Comparison of ENCODE assay signal across 8 mouse cellular contexts in genomic region chr13:54303071-54303924, GRCm38 (mm10).
A peak's percentile ranks its signal among the peaks of the same experiment; 100 is the strongest.
DNase-seq lines count a peak whose midpoint lies in the region; ATAC-seq and TF ChIP-seq lines count a peak whose summit lies in the region.

No protein-coding gene starts in this region.

- no peaks in the 10 kb centered on the region for H3K9me3 ChIP-seq in embryonic facial prominence, embryonic 13.5 days
- H3K9me3 ChIP-seq in limb, embryonic 14.5 days (ENCODE audit: control insufficient read depth, low read length), result no peaks in the 10 kb centered on the region
- no peaks in the 10 kb centered on the region for H3K9me3 ChIP-seq in stomach, embryonic 16.5 days (replicated peaks; ENCODE audit: control insufficient read depth, low read length)

- H3ac ChIP-seq in myocyte (ENCODE audit: control insufficient read depth, insufficient read length), result peak overlapping the region; percentile 73

- H3K27me3 ChIP-seq in embryonic facial prominence, embryonic 13.5 days, result no peaks in the 10 kb centered on the region
- no peaks in the 10 kb centered on the region for H3K27me3 ChIP-seq in limb, embryonic 14.5 days (ENCODE audit: control insufficient read depth, insufficient read depth, low read length)
- no peaks in the 10 kb centered on the region for H3K27me3 ChIP-seq in myocyte (ENCODE audit: control insufficient read depth, insufficient read depth, insufficient read length)
- H3K27me3 ChIP-seq in stomach, embryonic 16.5 days (ENCODE audit: control insufficient read depth, insufficient read depth, low read length), result no peaks in the 10 kb centered on the region

- H3K36me3 ChIP-seq in embryonic facial prominence, embryonic 13.5 days, result no peaks in the 10 kb centered on the region
- H3K36me3 ChIP-seq in limb, embryonic 14.5 days (ENCODE audit: control insufficient read depth, insufficient read depth, low read length), result no peaks in the 10 kb centered on the region
- H3K36me3 ChIP-seq in myocyte (ENCODE audit: control insufficient read depth, insufficient read depth), result no peaks in the 10 kb centered on the region
- no peaks in the 10 kb centered on the region for H3K36me3 ChIP-seq in stomach, embryonic 16.5 days (ENCODE audit: control insufficient read depth, insufficient read depth, low read length)

- H3K9ac ChIP-seq in embryonic facial prominence, embryonic 13.5 days, result peak overlapping the region; percentile 98
- peak overlapping the region; percentile 91 for H3K9ac ChIP-seq in limb, embryonic 14.5 days (ENCODE audit: low read depth, low read length, severe bottlenecking)
- peak overlapping the region; percentile 97 for H3K9ac ChIP-seq in stomach, embryonic 16.5 days (ENCODE audit: low read length)

- H3K79me2 ChIP-seq in myocyte (ENCODE audit: control insufficient read depth, insufficient read depth), result peaks cover 5% of the 10 kb centered on the region

- peaks cover 46% of the 10 kb centered on the region for H3K4me1 ChIP-seq in embryonic facial prominence, embryonic 13.5 days
- H3K4me1 ChIP-seq in limb, embryonic 14.5 days (ENCODE audit: control insufficient read depth, insufficient read depth, low read length), result peaks cover 24% of the 10 kb centered on the region
- peaks cover 22% of the 10 kb centered on the region for H3K4me1 ChIP-seq in stomach, embryonic 16.5 days (ENCODE audit: control insufficient read depth, insufficient read depth, low read length)

- DNase-seq in spleen, adult 18-20 months, result peak; percentile 40 to 62
- DNase-seq in spleen, adult 12 weeks (ENCODE audit: low spot score), result no peak
- peak; percentile 87 to 90 for DNase-seq in heart, adult 9 months (ENCODE audit: low spot score in 2 of 2)
- peak; percentile 95 for DNase-seq in kidney, adult 9 months
- DNase-seq in limb, embryonic 14.5 days (ENCODE audit: low spot score), result peak; percentile 93

- ATAC-seq in embryonic facial prominence, embryonic 13.5 days (ENCODE audit: insufficient number of reproducible peaks, insufficient read depth, low FRiP score, low TSS enrichment, low read depth), result peak; percentile 80
- peak; percentile 85 for ATAC-seq in limb, embryonic 14.5 days (ENCODE audit: low FRiP score, low read depth)
- ATAC-seq in stomach, embryonic 16.5 days (ENCODE audit: insufficient read depth, low FRiP score), result peak; percentile 82

- peak overlapping the region; percentile 100 for H3K27ac ChIP-seq in embryonic facial prominence, embryonic 13.5 days
- H3K27ac ChIP-seq in limb, embryonic 14.5 days (replicated peaks; ENCODE audit: low read depth, low read length), result peak overlapping the region; percentile 95
- peak overlapping the region; percentile 99 for H3K27ac ChIP-seq in stomach, embryonic 16.5 days (ENCODE audit: low read length)

- under 1% methylated on average over 53 of the region's 54 CpGs for WGBS in embryonic facial prominence, embryonic 13.5 days
- WGBS in limb, embryonic 14.5 days, result under 1% methylated on average over 45 of the region's 54 CpGs
- under 1% methylated on average over 54 of the region's 54 CpGs for WGBS in stomach, embryonic 16.5 days

- H3K4me2 ChIP-seq in embryonic facial prominence, embryonic 13.5 days, result peak overlapping the region; percentile 90
- H3K4me2 ChIP-seq in limb, embryonic 14.5 days (replicated peaks; ENCODE audit: low read depth, low read length, severe bottlenecking), result peak overlapping the region; percentile 97
- peak overlapping the region; percentile 96 for H3K4me2 ChIP-seq in myocyte (ENCODE audit: low read depth)
- peak overlapping the region; percentile 77 for H3K4me2 ChIP-seq in stomach, embryonic 16.5 days (ENCODE audit: low read depth, low read length)

- H3K4me3 ChIP-seq in embryonic facial prominence, embryonic 13.5 days, result peak overlapping the region; percentile 79
- peak overlapping the region; percentile 76 for H3K4me3 ChIP-seq in limb, embryonic 14.5 days (replicated peaks; ENCODE audit: low read length)
- H3K4me3 ChIP-seq in myocyte, result peak overlapping the region; percentile 49
- peak overlapping the region; percentile 81 for H3K4me3 ChIP-seq in stomach, embryonic 16.5 days (replicated peaks; ENCODE audit: low read length)

- peak; percentile 29; the same call in 1 of the 2 replicates for TF ChIP-seq POLR2A in limb, embryonic 14.5 days (IDR thresholded peaks at IDR 0.05; ENCODE audit: borderline replicate concordance, extremely low read depth, insufficient read depth, insufficient read length)
- TF ChIP-seq POLR2A in myocyte (IDR thresholded peaks at IDR 0.05; ENCODE audit: insufficient read length, low read depth), result peak; percentile 47

TF ChIP-seq in myocyte, 11 proteins besides CTCF, POLR2A, EP300 and RAD21:
- TF ChIP-seq MYOD1 (IDR thresholded peaks at IDR 0.05; ENCODE audit: control insufficient read depth in 1 of 3, insufficient read length in 2 of 3, low read depth in 2 of 3) (no peak), CEBPB (IDR thresholded peaks at IDR 0.05; ENCODE audit: insufficient read depth, poor library complexity, severe bottlenecking) (no peak), E2F4 (IDR thresholded peaks at IDR 0.05; ENCODE audit: insufficient read depth) (no peak), POLR2AphosphoS2 (IDR thresholded peaks at IDR 0.05; ENCODE audit: insufficient read length, low read depth) (no peak), USF1 (IDR thresholded peaks at IDR 0.05; ENCODE audit: low read depth) (peak; percentile 97), MYOG (IDR thresholded peaks at IDR 0.05; ENCODE audit: control insufficient read depth in 1 of 3, insufficient read depth in 1 of 3, insufficient read length in 2 of 3, low read depth in 2 of 3) (peak in 1 of 3 experiments; percentile 42), TCF12 (IDR thresholded peaks at IDR 0.05; ENCODE audit: insufficient read depth, poor library complexity, severe bottlenecking) (no peak), MAX (IDR thresholded peaks at IDR 0.05; ENCODE audit: low read depth) (no peak), TCF3 (IDR thresholded peaks at IDR 0.05; ENCODE audit: insufficient read length, low read depth) (no peak), SRF (IDR thresholded peaks at IDR 0.05; ENCODE audit: control insufficient read depth, insufficient read length, low read depth) (no peak), REST (IDR thresholded peaks at IDR 0.05; ENCODE audit: insufficient read depth, insufficient read length) (no peak)
